In genomic region chr16:45780001-45780400, GRCm38 (mm10) we compare ENCODE assay signal across 22 mouse cellular contexts. TPM values are rescaled to one million over a fixed set of nuclear protein-coding genes. Genes with fewer than 3 reads are reported as not detected.
DNase-seq lines count a peak whose midpoint lies in the region; ATAC-seq lines count a peak whose summit lies in the region.
"Had no signal": no experiment of that assay in that cellular context is flagged by ENCODE, and none has a peak within 500 bp of the region (broad histone marks: within the 10 kb centered on the region; RNA-seq: fewer than 3 reads in every experiment).

No protein-coding gene starts in this region.

- no peaks in the 10 kb centered on the region for H3K27me3 ChIP-seq in midbrain, embryonic 11.5 days (ENCODE audit: control insufficient read depth, insufficient read depth, low read length)
- no peaks in the 10 kb centered on the region for H3K27me3 ChIP-seq in midbrain, embryonic 13.5 days
- no peaks in the 10 kb centered on the region for H3K27me3 ChIP-seq in forebrain, embryonic 13.5 days
- H3K27me3 ChIP-seq: CH12.LX; embryonic facial prominence, embryonic 13.5 days; forebrain, embryonic 12.5 days; heart, embryonic 13.5 days; hindbrain, embryonic 12.5 days; Patski had no signal

- H3K4me2 ChIP-seq in midbrain, embryonic 11.5 days, result no peak overlapping the region
- H3K4me2 ChIP-seq in midbrain, embryonic 13.5 days (replicated peaks), result no peak overlapping the region
- H3K4me2 ChIP-seq in forebrain, embryonic 13.5 days, result no peak overlapping the region
- H3K4me2 ChIP-seq: embryonic facial prominence, embryonic 13.5 days; forebrain, embryonic 12.5 days; heart, embryonic 13.5 days; hindbrain, embryonic 12.5 days had no signal

- no peaks in the 10 kb centered on the region for H3K9me3 ChIP-seq in midbrain, embryonic 11.5 days (ENCODE audit: control insufficient read depth, low read length)
- H3K9me3 ChIP-seq in midbrain, embryonic 13.5 days, result no peaks in the 10 kb centered on the region
- H3K9me3 ChIP-seq in forebrain, embryonic 13.5 days (replicated peaks), result no peaks in the 10 kb centered on the region
- H3K9me3 ChIP-seq: embryonic facial prominence, embryonic 13.5 days; forebrain, embryonic 12.5 days; heart, embryonic 13.5 days; hindbrain, embryonic 12.5 days had no signal

- peaks cover 6% of the 10 kb centered on the region; the same call in 1 of the 2 replicates for H3K36me3 ChIP-seq in midbrain, embryonic 11.5 days (ENCODE audit: control insufficient read depth, insufficient read depth, low read length)
- peaks cover 17% of the 10 kb centered on the region for H3K36me3 ChIP-seq in midbrain, embryonic 13.5 days
- peaks cover 28% of the 10 kb centered on the region for H3K36me3 ChIP-seq in forebrain, embryonic 13.5 days (ENCODE audit: poor library complexity, severe bottlenecking)

- H3K27ac ChIP-seq in midbrain, embryonic 11.5 days (ENCODE audit: low read depth, low read length), result no peak overlapping the region
- no peak overlapping the region for H3K27ac ChIP-seq in midbrain, embryonic 13.5 days
- H3K27ac ChIP-seq in forebrain, embryonic 13.5 days, result no peak overlapping the region
- H3K27ac ChIP-seq: embryonic facial prominence, embryonic 13.5 days; forebrain, embryonic 12.5 days; heart, embryonic 13.5 days; hindbrain, embryonic 12.5 days had no signal

- H3K4me1 ChIP-seq in midbrain, embryonic 11.5 days (ENCODE audit: control insufficient read depth, insufficient read depth, low read length), result no peaks in the 10 kb centered on the region
- H3K4me1 ChIP-seq in midbrain, embryonic 13.5 days (replicated peaks), result no peaks in the 10 kb centered on the region
- no peaks in the 10 kb centered on the region for H3K4me1 ChIP-seq in forebrain, embryonic 13.5 days
- H3K4me1 ChIP-seq: embryonic facial prominence, embryonic 13.5 days; forebrain, embryonic 12.5 days; heart, embryonic 13.5 days; hindbrain, embryonic 12.5 days had no signal

- 78% methylated on average over 6 of the region's 6 CpGs for WGBS in midbrain, embryonic 11.5 days
- 80% methylated on average over 6 of the region's 6 CpGs for WGBS in midbrain, embryonic 13.5 days
- WGBS in forebrain, embryonic 13.5 days, result 76% methylated on average over 6 of the region's 6 CpGs

- no peak for ATAC-seq in midbrain, embryonic 11.5 days (ENCODE audit: low FRiP score)
- no peak for ATAC-seq in midbrain, embryonic 13.5 days
- ATAC-seq in activated CD4-positive, CD25-positive, alpha-beta regulatory T cell, adult 4 months, result peak; percentile 59
- no peak for ATAC-seq in forebrain, embryonic 13.5 days
- ATAC-seq: forebrain, postnatal 0 days; hindbrain, embryonic 16.5 days; Patski had no signal

- no peak overlapping the region for H3K9ac ChIP-seq in midbrain, embryonic 11.5 days (ENCODE audit: low read length)
- H3K9ac ChIP-seq in midbrain, embryonic 13.5 days (replicated peaks), result no peak overlapping the region
- H3K9ac ChIP-seq in forebrain, embryonic 13.5 days, result no peak overlapping the region
- H3K9ac ChIP-seq: embryonic facial prominence, embryonic 13.5 days; forebrain, embryonic 12.5 days; forebrain, postnatal 0 days; heart, embryonic 13.5 days; hindbrain, embryonic 12.5 days had no signal

- DNase-seq in midbrain, embryonic 11.5 days (ENCODE audit: low spot score, missing footprints), result peak; percentile 54
- peak; percentile 50 for DNase-seq in CD4-positive, CD25-positive, alpha-beta regulatory T cell, adult 2 months (ENCODE audit: low read depth, low spot score)
- peak; percentile 11 for DNase-seq in thymus, postnatal 25 days
- DNase-seq in cerebellum, postnatal 25 days, result no peak
- DNase-seq in cerebellum, adult 18-20 months, result no peak
- DNase-seq: adrenal gland, adult 8-10 months; adrenal gland, postnatal 36 days; cerebellum, adult 8-10 months; cerebellum, postnatal 14 days; forebrain, postnatal 0 days; gastrocnemius, postnatal 14 days; heart, postnatal 36 days had no signal

- H3K4me3 ChIP-seq in midbrain, embryonic 11.5 days (ENCODE audit: low read depth, low read length), result no peak overlapping the region
- no peak overlapping the region for H3K4me3 ChIP-seq in midbrain, embryonic 13.5 days (replicated peaks)
- no peak overlapping the region for H3K4me3 ChIP-seq in forebrain, embryonic 13.5 days
- H3K4me3 ChIP-seq: embryonic facial prominence, embryonic 13.5 days; forebrain, embryonic 12.5 days; heart, embryonic 13.5 days; hindbrain, embryonic 12.5 days had no signal

RNA-seq across cellular contexts. Expression of gene Abhd10, which starts 37.2 kb away (rescaled TPM):
- polyA plus RNA-seq in midbrain, embryonic 11.5 days (2014; fragmentation: Nextera tagmentation; extraction: Ambion mirVana), result 48.2 and 48.5 TPM in 2 replicates
- 52.6 and 58.8 TPM in 2 replicates for polyA plus RNA-seq in midbrain, embryonic 13.5 days (2015; fragmentation: Nextera tagmentation; extraction: Ambion mirVana)
- polyA plus RNA-seq in activated CD4-positive, CD25-positive, alpha-beta regulatory T cell, adult 4 months (2017; shearing (Covaris generic)), result 10 to 100 TPM in 1 of 2 experiments, 1 to 10 TPM in 1; 9.7 to 24.1 TPM
- polyA plus RNA-seq in forebrain, embryonic 13.5 days (2015; fragmentation: Nextera tagmentation; extraction: Ambion mirVana), result 44.2 and 50.4 TPM in 2 replicates

RNA-seq across cellular contexts. Expression of gene Tagln3, which starts 55.6 kb away (rescaled TPM):
- polyA plus RNA-seq in midbrain, embryonic 11.5 days (2014; fragmentation: Nextera tagmentation; extraction: Ambion mirVana), result 320 and 334 TPM in 2 replicates
- 569 and 571 TPM in 2 replicates for polyA plus RNA-seq in midbrain, embryonic 13.5 days (2015; fragmentation: Nextera tagmentation; extraction: Ambion mirVana)
- not detected for polyA plus RNA-seq in activated CD4-positive, CD25-positive, alpha-beta regulatory T cell, adult 4 months (2017; shearing (Covaris generic))
- 467 and 499 TPM in 2 replicates for polyA plus RNA-seq in forebrain, embryonic 13.5 days (2015; fragmentation: Nextera tagmentation; extraction: Ambion mirVana)

Comparison
In these comparisons a context has a peak if more than half of its experiments do, and no peak if none do; other contexts are left out.
1. DNase-seq: peak in midbrain, embryonic 11.5 days (single experiment), CD4-positive, CD25-positive, alpha-beta regulatory T cell, adult 2 months (single experiment) and thymus, postnatal 25 days (single experiment); none in cerebellum, postnatal 25 days (0 of 2) and cerebellum, adult 18-20 months (0 of 2).
2. RNA of gene Tagln3, which starts 55.6 kb away (polyA plus RNA-seq): 569 to 571 TPM in midbrain, embryonic 13.5 days, 467 to 499 TPM in forebrain, embryonic 13.5 days and 320 to 334 TPM in midbrain, embryonic 11.5 days; not detected in activated CD4-positive, CD25-positive, alpha-beta regulatory T cell, adult 4 months; every median in the first group is over 100 times any median in the second.